Mouse (Mus musculus) lung, postnatal 0 days (tissue): ENCODE measurements at regions not wholly inside any gene's neighbourhood (a gene's known extent, or its start where the extent isn't known, plus 50 kb on each side); places are given as distances from the start of the nearest gene placed in this dataset.

Source experiments
- CTCF ChIP-seq: IDR thresholded peaks from 2 replicates; pipeline ENCODE4 v1.5.1; 2016; ENCODE audit warnings: antibody characterized with exemption, mild to moderate bottlenecking
- EP300 ChIP-seq: IDR thresholded peaks from 2 replicates; pipeline ENCODE4 v1.6.1; 2016; ENCODE audit warnings: antibody characterized with exemption, mild to moderate bottlenecking, control low read depth

- TF ChIP-seq CTCF = no peak
- TF ChIP-seq EP300 = no peak
These were observed 266.2 kb downstream of the Hdgfl1 start for GRCm38 (mm10) chr13:26503744-26504143.
